Mouse (Mus musculus) liver, postnatal 0 days (tissue): ENCODE measurements around the gene Guca2b.

Experiments used
- CTCF ChIP-seq: sonication (generic); IDR thresholded peaks from 2 replicates; pipeline ENCODE4 v1.5.1; 2016; ENCODE audit warnings: antibody characterized with exemption, low read depth
- EP300 ChIP-seq: IDR thresholded peaks from 2 replicates; pipeline ENCODE4 v1.6.1; 2016; ENCODE audit warnings: antibody characterized with exemption, low read depth, mild to moderate bottlenecking

DNA sequence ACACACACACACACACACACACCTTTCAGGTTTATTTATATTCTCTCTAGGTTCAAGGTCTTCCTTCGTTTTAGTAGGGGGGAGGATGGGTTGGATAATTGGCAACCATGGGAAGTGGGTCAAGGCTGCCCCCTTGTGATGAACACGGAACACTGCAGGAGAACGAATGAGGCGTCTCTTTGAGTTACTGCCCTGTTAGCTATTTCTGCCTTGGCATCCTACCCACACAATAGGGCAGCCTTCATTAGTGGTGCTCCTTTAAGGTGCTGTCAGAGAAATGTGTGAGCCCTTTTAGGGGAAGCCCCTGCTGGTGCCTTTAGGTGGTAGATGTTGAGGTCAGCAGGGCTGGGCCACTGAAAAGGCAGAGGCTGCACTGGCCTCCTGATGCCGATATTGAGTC is 8.7 kb upstream of the Guca2b start:
- TF ChIP-seq CTCF (peak; percentile 84), EP300 (no peak)
